Mouse (Mus musculus): Measurements from ENCODE around the gene Nacad.

GRCm38 (mm10) chr11:6603224-6603623 is 2.6 kb downstream of the Nacad start:
- TF ChIP-seq CTCF (conservative IDR thresholded peaks at IDR 0.05; ENCODE audit: low read length) (no peak), POU5F1 (IDR thresholded peaks at IDR 0.05; ENCODE audit: borderline replicate concordance, low read length) (no peak)
